Mouse (Mus musculus) liver, embryonic 11.5 days (tissue): ENCODE measurements around the gene Gm36245. TPM values are rescaled to one million over a fixed set of nuclear protein-coding genes. Genes with fewer than 3 reads are reported as not detected.
"Not testable (repeated sequence)": the region's sequence is repeated elsewhere in the genome, so short reads cannot be mapped to it uniquely, and the experiment has no call there.

ENCODE experiments used
- ATAC-seq: fragments of 200-750 bp; cut with Nextera tagmentation; replicated peaks from 2 replicates; pipeline ENCODE4 v1.8.0; 2017; ENCODE audit warnings: moderate number of reproducible peaks, mild to moderate bottlenecking, moderate TSS enrichment, moderate library complexity; ENCODE audit not compliant: low FRiP score
- DNase-seq: peaks from one replicate; pipeline ENCODE4 v3.0.0-alpha.2; 2017; ENCODE audit warnings: low spot score
- H3K27ac ChIP-seq: fragments of 300-500 bp; sonication (generic); 2 replicates; pipeline ENCODE4 v1.5.1; 2014; ENCODE audit warnings: mild to moderate bottlenecking, low read depth, low read length, control low read depth
- H3K27me3 ChIP-seq: fragments of 300-500 bp; sonication (generic); replicated peaks from 2 replicates; pipeline ENCODE4 v1.6.1; 2014; ENCODE audit warnings: low read length, mixed read lengths; ENCODE audit not compliant: control insufficient read depth, insufficient read depth
- H3K36me3 ChIP-seq: fragments of 300-500 bp; sonication (generic); 2 replicates; pipeline ENCODE4 v1.6.1; 2014; ENCODE audit warnings: mild to moderate bottlenecking, low read length, moderate library complexity, mixed read lengths; ENCODE audit not compliant: control insufficient read depth, insufficient read depth
- H3K4me1 ChIP-seq: fragments of 300-500 bp; sonication (generic); replicated peaks from 2 replicates; pipeline ENCODE4 v1.6.1; 2014; ENCODE audit warnings: low read length, mixed read lengths; ENCODE audit not compliant: control insufficient read depth, insufficient read depth
- H3K4me2 ChIP-seq: fragments of 300-500 bp; sonication (generic); 2 replicates; pipeline ENCODE4 v1.6.1; 2014; ENCODE audit warnings: mild to moderate bottlenecking, control low read depth, moderate library complexity
- H3K4me3 ChIP-seq: fragments of 300-500 bp; sonication (generic); 2 replicates; pipeline ENCODE4 v1.5.1; 2014; ENCODE audit warnings: low read depth, low read length, control low read depth
- H3K9ac ChIP-seq: fragments of 300-500 bp; sonication (generic); 2 replicates; pipeline ENCODE4 v1.6.1; 2014; ENCODE audit warnings: low read depth, low read length, control low read depth
- H3K9me3 ChIP-seq: fragments of 300-500 bp; sonication (generic); 2 replicates; pipeline ENCODE4 v1.6.1; 2016; ENCODE audit warnings: low read length, inconsistent platforms, mixed read lengths; ENCODE audit not compliant: control insufficient read depth
- WGBS: fragments of 180-500 bp; shearing (Covaris S2); extraction: QIAGEN DNeasy Blood & Tissue Kit; methylation state at CpG from one replicate; pipeline ENCODE4 v1.1.7; 2014; 5-methylcytosine and 5-hydroxymethylcytosine counted together
- polyA plus RNA-seq: library from polyadenylated mRNA; unstranded; fragments of >200 nt; fragmentation: Nextera tagmentation; extraction: Ambion mirVana; gene quantifications from 2 replicates; pipeline ENCODE4 v1.2.1, GENCODE M21; 2014

Gene Gm36245
- polyA plus RNA-seq, 1 experiment from 2014 or later: not detected

DNA sequence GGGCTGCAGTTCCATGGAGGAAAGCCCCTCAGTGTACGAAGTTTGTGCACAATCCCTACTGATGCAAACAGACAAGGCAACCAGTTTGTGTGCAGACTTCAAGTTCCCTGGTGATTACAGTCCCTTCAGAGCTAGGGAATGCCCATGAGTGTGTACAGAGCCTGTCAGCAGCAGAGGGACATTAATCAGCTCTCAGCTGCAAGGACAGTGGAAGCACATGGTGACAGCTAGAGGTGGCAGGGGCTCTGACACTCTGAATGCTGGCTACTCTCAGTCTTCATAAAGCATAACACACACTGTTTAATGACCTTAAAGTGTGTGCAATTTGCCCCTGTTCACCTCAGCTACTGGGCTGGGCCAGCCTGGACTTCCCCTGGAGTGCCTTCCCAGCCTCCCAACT, 5.5 kb upstream of the Gm36245 start:
- H3K4me3 ChIP-seq: no peak overlapping the region
- no peak overlapping the region for H3K9ac ChIP-seq
- no peaks in the 10 kb centered on the region for H3K27me3 ChIP-seq
- no peak for ATAC-seq
- no peaks in the 10 kb centered on the region for H3K9me3 ChIP-seq
- no peak overlapping the region for H3K27ac ChIP-seq
- WGBS: 70% methylated on average over 1 of the region's 1 CpGs
- DNase-seq: no peak
- H3K4me2 ChIP-seq: no peak overlapping the region
- no peaks in the 10 kb centered on the region for H3K4me1 ChIP-seq
- H3K36me3 ChIP-seq: no peaks in the 10 kb centered on the region

DNA sequence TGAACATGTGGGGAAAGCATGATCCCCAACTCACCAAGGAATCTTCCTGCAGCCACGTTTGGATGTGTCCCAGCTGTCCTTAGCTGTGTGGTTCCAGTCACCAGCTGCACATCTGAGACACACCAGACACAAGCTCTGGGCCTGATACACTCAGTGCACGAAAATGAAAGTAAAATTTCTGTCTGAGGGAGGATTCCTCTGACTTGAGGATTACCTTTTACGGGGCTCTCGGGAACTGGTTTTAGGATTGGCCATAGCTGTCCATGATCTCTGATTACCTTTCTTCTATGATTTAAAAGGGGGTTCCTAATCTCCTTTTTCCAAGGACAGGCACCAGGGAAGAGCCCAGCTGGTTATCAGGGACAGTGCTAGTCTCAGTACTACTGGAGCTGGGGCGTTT, 3.1 kb upstream of the Gm36245 start, which contains the start of gene Apol10b:
TSS of gene Apol10b (minus strand) at position 165 of the 400 bp plus-strand sequence.
- ATAC-seq: no peak
- WGBS: 54% methylated on average over 5 of the region's 5 CpGs
- no peak within 1 kb of the TSS for H3K4me2 ChIP-seq

DNA sequence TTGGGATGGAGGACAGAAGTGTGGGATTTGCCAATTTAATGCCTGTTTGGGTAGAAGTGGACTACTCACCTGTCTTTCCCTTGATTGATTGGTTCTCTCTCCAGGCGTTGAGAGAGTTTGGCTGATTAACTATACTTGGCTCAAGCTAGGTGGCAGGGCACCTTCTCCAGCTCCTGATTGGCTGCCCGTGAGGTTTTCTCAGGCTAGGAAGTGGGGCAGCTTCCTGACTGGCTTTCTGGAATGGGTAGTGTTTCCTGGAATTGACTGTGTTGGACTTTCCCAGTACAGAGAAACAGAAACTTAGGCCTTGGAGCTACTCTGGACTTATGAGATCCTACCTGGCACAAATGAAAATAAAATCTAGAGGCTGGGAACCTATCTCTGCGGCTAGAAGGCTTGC, 629 bp upstream of the Gm36245 start:
- H3K27ac ChIP-seq: no peak overlapping the region
- H3K9me3 ChIP-seq: no peaks in the 10 kb centered on the region
- DNase-seq (no peak), ATAC-seq (no peak)
- no peaks in the 10 kb centered on the region for H3K27me3 ChIP-seq
- 44% methylated on average over 3 of the region's 3 CpGs for WGBS
- no peak overlapping the region for H3K4me3 ChIP-seq
- H3K36me3 ChIP-seq: no peaks in the 10 kb centered on the region
- no peaks in the 10 kb centered on the region for H3K4me1 ChIP-seq
- H3K4me2 ChIP-seq: no peak overlapping the region
- no peak overlapping the region for H3K9ac ChIP-seq

More for the DNA sequence above, 3.1 kb upstream of the Gm36245 start, which contains the start of gene Apol10b:
- no peak within 1 kb of the TSS for H3K4me3 ChIP-seq
- H3K4me1 ChIP-seq: no peaks in the 10 kb centered on the region
- no peaks in the 10 kb centered on the region for H3K36me3 ChIP-seq
- no peaks in the 10 kb centered on the region for H3K9me3 ChIP-seq
- DNase-seq: no peak
- no peak within 1 kb of the TSS for H3K27ac ChIP-seq
- no peaks in the 10 kb centered on the region for H3K27me3 ChIP-seq
- no peak within 1 kb of the TSS for H3K9ac ChIP-seq

GRCm38 (mm10) chr15:77606069-77606468, 7.0 kb downstream of the Gm36245 start:
- Histone ChIP-seq H3K9ac (no peak overlapping the region), H3K4me3 (no peak overlapping the region), H3K4me1 (no peaks in the 10 kb centered on the region), H3K4me2 (no peak overlapping the region), H3K36me3 (no peaks in the 10 kb centered on the region), H3K9me3 (no peaks in the 10 kb centered on the region), H3K27ac (no peak overlapping the region), H3K27me3 (no peaks in the 10 kb centered on the region)
- DNase-seq (no peak), ATAC-seq (no peak)
- 86% methylated on average over 3 of the region's 3 CpGs for WGBS

GRCm38 (mm10) chr15:77624710-77625109, 25.7 kb downstream of the Gm36245 start:
- ATAC-seq (no peak), DNase-seq (no peak)
- 68% methylated on average over 1 of the region's 1 CpGs for WGBS
- Histone ChIP-seq H3K4me1 (no peaks in the 10 kb centered on the region), H3K36me3 (no peaks in the 10 kb centered on the region), H3K27ac (no peak overlapping the region), H3K4me2 (no peak overlapping the region), H3K27me3 (no peaks in the 10 kb centered on the region), H3K4me3 (no peak overlapping the region), H3K9me3 (no peaks in the 10 kb centered on the region), H3K9ac (no peak overlapping the region)

DNA sequence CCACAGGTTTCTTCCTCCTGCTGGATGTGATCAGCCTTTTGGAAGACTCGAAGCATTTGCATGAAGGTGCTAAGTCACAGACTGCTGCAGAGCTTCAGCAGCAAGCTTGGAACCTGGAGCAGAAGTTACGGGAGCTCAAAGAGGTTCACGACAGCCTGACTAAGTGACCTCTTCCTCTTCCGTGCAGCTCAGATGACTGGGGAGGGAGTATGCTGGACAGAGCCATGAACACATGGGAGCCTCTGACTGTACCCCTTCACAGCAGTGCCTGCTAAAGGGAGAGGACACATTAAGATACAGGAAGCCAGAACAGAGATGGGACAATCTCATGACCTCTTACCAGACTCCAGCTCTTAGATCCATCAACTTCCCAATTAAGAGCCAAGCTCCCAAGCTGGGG, 27.4 kb downstream of the Gm36245 start:
- H3K4me3 ChIP-seq, H3K9me3 ChIP-seq: not testable (repeated sequence)

DNA sequence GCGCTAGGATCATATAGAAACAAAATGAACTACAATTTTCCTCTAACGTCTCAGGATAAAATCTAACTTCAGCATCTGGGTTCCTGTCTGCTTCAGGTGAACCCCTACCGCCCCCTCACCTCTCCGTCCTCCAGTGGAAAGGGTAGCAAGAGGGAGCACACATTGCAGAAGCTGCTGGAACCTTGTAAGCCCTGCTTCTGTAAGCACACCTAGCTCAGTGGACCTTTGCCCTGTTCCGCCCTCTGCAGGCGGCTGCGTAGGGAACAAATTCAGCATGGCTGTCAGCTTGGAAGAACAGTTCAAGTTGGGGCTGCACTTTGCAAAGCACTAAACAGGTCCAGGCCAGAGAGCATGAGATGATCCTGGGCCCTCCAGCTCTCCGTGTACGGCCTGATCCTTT, 29.6 kb downstream of the Gm36245 start:
- not testable (repeated sequence) for DNase-seq, ATAC-seq, H3K4me3 ChIP-seq, H3K9me3 ChIP-seq, H3K27ac ChIP-seq, H3K9ac ChIP-seq, H3K4me1 ChIP-seq, H3K36me3 ChIP-seq, H3K27me3 ChIP-seq, H3K4me2 ChIP-seq
- WGBS: 54% methylated on average over 9 of the region's 9 CpGs

More for the DNA sequence above, 27.4 kb downstream of the Gm36245 start:
- not testable (repeated sequence) for H3K4me1 ChIP-seq, DNase-seq, H3K4me2 ChIP-seq, H3K9ac ChIP-seq, H3K27me3 ChIP-seq, H3K27ac ChIP-seq, H3K36me3 ChIP-seq, ATAC-seq
- 71% methylated on average over 4 of the region's 4 CpGs for WGBS

DNA sequence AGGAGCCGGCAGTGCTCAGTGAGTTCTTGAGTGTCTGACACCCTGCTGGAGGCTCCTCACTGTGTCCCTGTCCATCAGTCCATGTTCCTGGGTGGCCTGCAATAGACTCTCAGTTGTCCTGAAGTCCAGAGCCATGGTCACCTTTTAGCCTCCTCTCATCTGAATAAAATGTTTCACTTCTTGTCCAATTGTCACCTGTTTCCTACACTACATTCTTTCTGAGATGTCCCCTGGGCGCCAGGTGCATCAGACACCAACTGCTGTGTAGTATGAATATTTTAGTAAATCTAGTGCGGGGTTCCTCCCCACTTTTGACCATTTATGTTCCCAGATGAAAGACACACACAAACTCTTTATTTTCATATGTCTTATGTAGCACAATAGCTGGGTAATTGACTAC, 30.8 kb downstream of the Gm36245 start:
- not testable (repeated sequence) for ATAC-seq, H3K27ac ChIP-seq, H3K4me3 ChIP-seq, H3K9ac ChIP-seq, DNase-seq, H3K36me3 ChIP-seq, H3K4me1 ChIP-seq, H3K4me2 ChIP-seq, H3K9me3 ChIP-seq, H3K27me3 ChIP-seq
- 76% methylated on average over 3 of the region's 3 CpGs for WGBS

- H3K27ac ChIP-seq, DNase-seq, H3K36me3 ChIP-seq, H3K4me1 ChIP-seq, H3K27me3 ChIP-seq, ATAC-seq, H3K9ac ChIP-seq, H3K4me3 ChIP-seq, H3K4me2 ChIP-seq, H3K9me3 ChIP-seq: not testable (repeated sequence)
- 60% methylated on average over 2 of the region's 2 CpGs for WGBS
These were observed 44.1 kb downstream of the Gm36245 start, which contains the start of gene Apol11b for GRCm38 (mm10) chr15:77643176-77643575. Apol11b (minus strand) TSS chr15:77643286.
